Mouse (Mus musculus): ENCODE measurements around the gene Bzw1. TPM values are rescaled to one million over a fixed set of nuclear protein-coding genes. Genes with fewer than 3 reads are reported as not detected.
A peak's percentile ranks its signal among the peaks of the same experiment; 100 is the strongest.

The Bzw1 gene
- polyA plus RNA-seq, 1 experiment from 2014 or later: 443 TPM

DNA sequence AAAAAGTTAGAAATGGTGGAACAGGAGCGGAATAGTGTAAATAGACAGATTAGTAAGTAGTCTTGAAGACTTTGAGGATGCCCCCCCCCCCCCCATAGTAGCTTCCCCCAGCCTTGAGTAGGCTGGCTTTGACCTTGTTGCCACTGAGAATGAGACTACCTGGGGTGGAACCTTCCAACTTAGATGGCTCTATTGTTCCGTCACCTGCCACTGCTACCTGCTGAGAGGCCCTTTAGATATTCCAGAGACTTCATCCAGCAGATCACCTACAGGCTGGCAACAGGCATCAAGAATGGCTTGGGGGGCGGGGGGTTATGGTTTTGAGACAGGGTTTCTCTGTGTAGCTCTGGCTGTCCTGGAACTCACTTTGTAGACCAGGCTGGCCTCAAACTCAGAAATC lies 31.9 kb downstream of the Bzw1 start:
- Histone ChIP-seq H3K4me1 (ENCODE audit: control insufficient read depth, insufficient read depth, low read length) (peaks cover 12% of the 10 kb centered on the region), H3K4me3 (ENCODE audit: low read depth, low read length) (no peak overlapping the region), H3K27ac (ENCODE audit: low read depth, low read length) (no peak overlapping the region), H3K36me3 (ENCODE audit: control insufficient read depth, insufficient read depth, low read length) (peaks cover 17% of the 10 kb centered on the region), H3K4me2 (ENCODE audit: low read length) (no peak overlapping the region; the same call in 1 of the 2 replicates), H3K27me3 (replicated peaks; ENCODE audit: control insufficient read depth, insufficient read depth, low read length) (no peaks in the 10 kb centered on the region), H3K9me3 (replicated peaks; ENCODE audit: control insufficient read depth, low read length) (no peaks in the 10 kb centered on the region), H3K9ac (ENCODE audit: low read length) (no peak overlapping the region)
- ATAC-seq (no peak), DNase-seq (ENCODE audit: low spot score) (no peak)
- WGBS: 78% methylated on average over 3 of the region's 3 CpGs

DNA sequence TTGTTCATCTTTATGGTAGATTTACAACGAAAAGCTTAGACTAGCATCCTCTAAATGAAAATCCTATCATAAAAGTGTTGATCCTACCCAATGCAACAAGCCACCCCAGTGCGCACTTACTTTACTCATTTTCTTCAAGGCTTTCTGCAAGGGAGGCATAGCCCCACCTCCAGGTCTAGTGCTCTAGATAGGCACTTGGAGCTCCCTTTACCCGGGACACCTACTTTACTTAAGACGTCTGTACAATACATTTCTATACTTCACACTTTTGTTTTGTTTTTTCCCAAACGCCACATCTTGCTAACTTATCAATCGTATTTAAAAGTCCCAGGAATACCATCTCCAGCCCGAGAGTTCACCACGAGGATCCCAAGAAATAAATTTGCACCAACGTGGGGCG lies 52.0 kb downstream of the Bzw1 start:
- H3K27me3 ChIP-seq (replicated peaks; ENCODE audit: control insufficient read depth, insufficient read depth, low read length): no peaks in the 10 kb centered on the region
- peak overlapping the region; percentile 88 for H3K27ac ChIP-seq (ENCODE audit: low read depth, low read length)
- H3K9ac ChIP-seq (ENCODE audit: low read length): peak overlapping the region; percentile 79
- WGBS: 10% methylated on average over 10 of the region's 10 CpGs
- H3K9me3 ChIP-seq (replicated peaks; ENCODE audit: control insufficient read depth, low read length): no peaks in the 10 kb centered on the region
- DNase-seq (ENCODE audit: low spot score) (no peak), ATAC-seq (no peak)
- peak overlapping the region; percentile 80 for H3K4me2 ChIP-seq (ENCODE audit: low read length)
- H3K36me3 ChIP-seq (ENCODE audit: control insufficient read depth, insufficient read depth, low read length): peaks cover 33% of the 10 kb centered on the region
- H3K4me1 ChIP-seq (ENCODE audit: control insufficient read depth, insufficient read depth, low read length): peaks cover 13% of the 10 kb centered on the region
- H3K4me3 ChIP-seq (ENCODE audit: low read depth, low read length): peak overlapping the region; percentile 60

DNA sequence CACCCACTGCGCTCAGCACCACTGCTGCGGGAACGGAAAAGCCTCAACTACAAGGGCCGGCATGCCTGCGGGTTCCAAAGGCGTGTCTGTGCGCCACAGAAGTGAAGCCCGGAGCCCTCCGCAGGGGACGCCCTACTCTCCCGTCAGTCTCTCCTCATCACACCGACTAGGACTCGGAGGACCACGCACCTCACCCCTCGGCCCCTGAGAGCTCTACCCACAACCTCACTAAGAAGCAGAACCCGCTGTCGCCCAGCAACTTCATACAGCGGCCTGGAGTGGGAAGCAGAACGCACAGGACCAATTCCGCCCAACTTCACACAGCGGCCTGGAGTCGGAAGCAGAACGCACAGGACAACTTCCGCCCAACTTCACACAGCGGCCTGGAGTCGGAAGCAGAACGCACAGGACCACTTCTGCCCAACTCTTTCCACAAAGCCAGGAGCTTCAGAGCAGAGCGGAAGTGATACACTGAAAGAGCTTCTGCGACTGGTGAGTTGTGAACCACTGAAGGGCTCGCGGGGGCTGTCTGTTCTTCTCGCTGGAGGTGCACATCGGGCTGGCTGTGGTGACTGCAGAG lies 52.5 kb downstream of the Bzw1 start, which contains the start of the genes Nif3l1 and Ppil3:
Gene Nif3l1 (plus strand): TSS at position 9 of the 580 bp plus-strand sequence.
Gene Ppil3 (minus strand): TSS at position 344 of the 580 bp plus-strand sequence.
- peak; percentile 97 for ATAC-seq
- Histone ChIP-seq H3K4me1 (ENCODE audit: control insufficient read depth, insufficient read depth, low read length) (peaks cover 13% of the 10 kb centered on the region), H3K9ac (ENCODE audit: low read length) (peak within 1 kb of the TSS; percentile 79), H3K4me3 (ENCODE audit: low read depth, low read length) (peak within 1 kb of the TSS; percentile 60), H3K36me3 (ENCODE audit: control insufficient read depth, insufficient read depth, low read length) (peaks cover 29% of the 10 kb centered on the region), H3K9me3 (replicated peaks; ENCODE audit: control insufficient read depth, low read length) (no peaks in the 10 kb centered on the region), H3K27me3 (replicated peaks; ENCODE audit: control insufficient read depth, insufficient read depth, low read length) (no peaks in the 10 kb centered on the region), H3K27ac (ENCODE audit: low read depth, low read length) (peak within 1 kb of the TSS; percentile 88), H3K4me2 (ENCODE audit: low read length) (peak within 1 kb of the TSS; percentile 80)
- peak; percentile 95 for DNase-seq (ENCODE audit: low spot score)
- WGBS: under 1% methylated on average over 33 of the region's 33 CpGs

- Histone ChIP-seq H3K27me3 (replicated peaks; ENCODE audit: control insufficient read depth, insufficient read depth, low read length) (no peaks in the 10 kb centered on the region), H3K4me2 (ENCODE audit: low read length) (peak overlapping the region; percentile 80), H3K9ac (ENCODE audit: low read length) (peak overlapping the region; percentile 79), H3K4me3 (ENCODE audit: low read depth, low read length) (peak overlapping the region; percentile 60), H3K27ac (ENCODE audit: low read depth, low read length) (peak overlapping the region; percentile 88), H3K36me3 (ENCODE audit: control insufficient read depth, insufficient read depth, low read length) (peaks cover 32% of the 10 kb centered on the region), H3K9me3 (replicated peaks; ENCODE audit: control insufficient read depth, low read length) (no peaks in the 10 kb centered on the region), H3K4me1 (ENCODE audit: control insufficient read depth, insufficient read depth, low read length) (peaks cover 13% of the 10 kb centered on the region)
- ATAC-seq (peak; percentile 10), DNase-seq (ENCODE audit: low spot score) (peak; percentile 12)
- 5% methylated on average over 11 of the region's 11 CpGs for WGBS
Observed at GRCm38 (mm10) chr1:58445861-58446260, 53.2 kb downstream of the Bzw1 start.

DNA sequence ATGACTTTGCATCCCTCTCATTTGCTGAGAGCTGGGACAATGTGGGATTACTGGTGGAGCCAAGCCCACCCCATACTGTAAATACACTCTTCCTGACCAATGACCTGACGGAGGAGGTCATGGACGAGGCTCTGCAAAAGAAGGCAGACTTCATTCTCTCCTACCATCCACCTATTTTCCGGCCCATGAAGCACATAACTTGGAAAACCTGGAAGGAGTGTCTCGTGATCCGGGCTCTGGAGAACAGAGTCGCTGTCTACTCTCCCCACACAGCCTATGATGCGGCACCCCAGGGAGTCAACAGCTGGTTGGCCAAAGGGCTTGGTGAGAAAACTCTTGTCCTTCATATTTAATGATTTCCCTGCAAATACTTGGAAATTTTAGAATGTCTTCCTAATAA lies 55.1 kb downstream of the Bzw1 start:
- Histone ChIP-seq H3K4me1 (ENCODE audit: control insufficient read depth, insufficient read depth, low read length) (peaks cover 13% of the 10 kb centered on the region), H3K4me3 (ENCODE audit: low read depth, low read length) (no peak overlapping the region), H3K4me2 (ENCODE audit: low read length) (no peak overlapping the region), H3K36me3 (ENCODE audit: control insufficient read depth, insufficient read depth, low read length) (peaks cover 34% of the 10 kb centered on the region), H3K27me3 (replicated peaks; ENCODE audit: control insufficient read depth, insufficient read depth, low read length) (no peaks in the 10 kb centered on the region), H3K27ac (ENCODE audit: low read depth, low read length) (no peak overlapping the region), H3K9me3 (replicated peaks; ENCODE audit: control insufficient read depth, low read length) (no peaks in the 10 kb centered on the region), H3K9ac (ENCODE audit: low read length) (no peak overlapping the region)
- WGBS: 96% methylated on average over 7 of the region's 7 CpGs
- ATAC-seq: no peak
- no peak for DNase-seq (ENCODE audit: low spot score)

DNA sequence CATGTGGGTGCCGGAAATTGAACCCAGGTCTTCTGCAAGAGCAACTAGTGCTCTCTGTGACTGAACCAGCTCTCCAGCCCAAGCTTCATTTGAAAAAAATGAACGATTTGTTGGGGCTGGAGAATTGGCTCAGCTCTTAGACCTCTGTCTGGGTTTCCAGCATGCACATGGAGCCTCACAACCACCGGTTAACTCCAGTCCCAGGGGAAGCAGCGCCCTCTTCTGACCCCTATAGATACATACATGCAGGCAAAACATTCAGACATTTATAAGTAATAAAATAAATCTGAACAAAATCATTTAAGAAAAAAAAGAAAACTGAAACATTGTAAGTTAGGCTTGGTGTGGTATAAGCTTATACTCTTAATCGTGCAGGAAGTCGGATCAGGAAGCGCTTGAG lies 55.7 kb downstream of the Bzw1 start:
- H3K4me2 ChIP-seq (ENCODE audit: low read length): no peak overlapping the region
- ATAC-seq: no peak
- no peak overlapping the region for H3K4me3 ChIP-seq (ENCODE audit: low read depth, low read length)
- no peak overlapping the region for H3K9ac ChIP-seq (ENCODE audit: low read length)
- 93% methylated on average over 7 of the region's 7 CpGs for WGBS
- peaks cover 40% of the 10 kb centered on the region for H3K36me3 ChIP-seq (ENCODE audit: control insufficient read depth, insufficient read depth, low read length)
- H3K27ac ChIP-seq (ENCODE audit: low read depth, low read length): no peak overlapping the region
- H3K4me1 ChIP-seq (ENCODE audit: control insufficient read depth, insufficient read depth, low read length): peaks cover 13% of the 10 kb centered on the region
- no peaks in the 10 kb centered on the region for H3K27me3 ChIP-seq (replicated peaks; ENCODE audit: control insufficient read depth, insufficient read depth, low read length)
- no peak for DNase-seq (ENCODE audit: low spot score)
- H3K9me3 ChIP-seq (replicated peaks; ENCODE audit: control insufficient read depth, low read length): no peaks in the 10 kb centered on the region

DNA sequence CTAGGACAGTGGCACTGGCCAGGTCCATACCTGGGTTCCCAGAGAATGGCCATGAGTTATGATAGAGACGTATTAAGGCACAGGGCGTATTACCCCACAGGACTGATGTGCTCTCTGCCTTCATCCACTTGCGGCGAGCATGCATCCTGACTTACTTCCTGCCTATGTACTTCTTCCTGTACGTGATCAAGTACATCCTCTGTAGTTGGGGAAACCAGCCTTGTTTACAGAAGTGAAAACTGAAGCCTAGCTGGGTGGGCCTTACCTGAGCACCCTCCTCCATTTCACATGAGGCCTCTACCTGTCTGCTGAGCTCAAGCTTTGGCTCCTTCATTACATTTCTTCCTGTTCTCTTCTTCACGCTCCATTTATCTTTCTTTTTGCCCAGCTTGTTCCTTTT lies 61.6 kb downstream of the Bzw1 start:
- H3K27ac ChIP-seq (ENCODE audit: low read depth, low read length): no peak overlapping the region
- DNase-seq (ENCODE audit: low spot score): no peak
- no peaks in the 10 kb centered on the region for H3K9me3 ChIP-seq (replicated peaks; ENCODE audit: control insufficient read depth, low read length)
- peaks cover 83% of the 10 kb centered on the region for H3K36me3 ChIP-seq (ENCODE audit: control insufficient read depth, insufficient read depth, low read length)
- no peak overlapping the region for H3K4me2 ChIP-seq (ENCODE audit: low read length)
- H3K4me3 ChIP-seq (ENCODE audit: low read depth, low read length): no peak overlapping the region
- H3K27me3 ChIP-seq (replicated peaks; ENCODE audit: control insufficient read depth, insufficient read depth, low read length): no peaks in the 10 kb centered on the region
- ATAC-seq: no peak
- H3K4me1 ChIP-seq (ENCODE audit: control insufficient read depth, insufficient read depth, low read length): no peaks in the 10 kb centered on the region
- H3K9ac ChIP-seq (ENCODE audit: low read length): no peak overlapping the region
- WGBS: 96% methylated on average over 6 of the region's 6 CpGs

Other genes starting within 250 kb of the Bzw1 start
- gene Aox4, start 182.5 kb upstream of the Bzw1 start, polyA plus RNA-seq (2014; fragmentation: Nextera tagmentation; extraction: Ambion mirVana): 0.80 and 0.96 TPM in 2 replicates
- not detected in 2 replicates for gene Aox2, start 114.6 kb upstream of the Bzw1 start, polyA plus RNA-seq (2014; fragmentation: Nextera tagmentation; extraction: Ambion mirVana)
- gene Clk1, start 31.2 kb downstream of the Bzw1 start, polyA plus RNA-seq (2014; fragmentation: Nextera tagmentation; extraction: Ambion mirVana): 146 and 211 TPM in 2 replicates
- gene Nif3l1, start 52.3 kb downstream of the Bzw1 start, polyA plus RNA-seq (2014; fragmentation: Nextera tagmentation; extraction: Ambion mirVana): 67.6 and 74.1 TPM in 2 replicates
- 55.9 and 59.9 TPM in 2 replicates for gene Ppil3, start 52.6 kb downstream of the Bzw1 start, polyA plus RNA-seq (2014; fragmentation: Nextera tagmentation; extraction: Ambion mirVana)
- 28.4 and 32.5 TPM in 2 replicates for gene Orc2, start 112.2 kb downstream of the Bzw1 start, polyA plus RNA-seq (2014; fragmentation: Nextera tagmentation; extraction: Ambion mirVana)
- gene Fam126b, start 193.4 kb downstream of the Bzw1 start, polyA plus RNA-seq (2014; fragmentation: Nextera tagmentation; extraction: Ambion mirVana): 10.5 and 14.4 TPM in 2 replicates
- 175 and 197 TPM in 2 replicates for gene Ndufb3, start 193.5 kb downstream of the Bzw1 start, polyA plus RNA-seq (2014; fragmentation: Nextera tagmentation; extraction: Ambion mirVana)

All from forebrain, embryonic 14.5 days (tissue).